Mouse (Mus musculus) monocyte, adult 59 days (primary cell): Measurements from ENCODE around the gene Klkb1. TPM values are rescaled to one million over a fixed set of nuclear protein-coding genes. Genes with fewer than 3 reads are reported as not detected.

ENCODE experiments used
- total RNA-seq, 2 experiments: library from RNA; stranded (reverse); gene quantifications; one replicate each; pipeline ENCODE4 v1.2.4; 2023

The Klkb1 gene
- not detected for total RNA-seq

DNA sequence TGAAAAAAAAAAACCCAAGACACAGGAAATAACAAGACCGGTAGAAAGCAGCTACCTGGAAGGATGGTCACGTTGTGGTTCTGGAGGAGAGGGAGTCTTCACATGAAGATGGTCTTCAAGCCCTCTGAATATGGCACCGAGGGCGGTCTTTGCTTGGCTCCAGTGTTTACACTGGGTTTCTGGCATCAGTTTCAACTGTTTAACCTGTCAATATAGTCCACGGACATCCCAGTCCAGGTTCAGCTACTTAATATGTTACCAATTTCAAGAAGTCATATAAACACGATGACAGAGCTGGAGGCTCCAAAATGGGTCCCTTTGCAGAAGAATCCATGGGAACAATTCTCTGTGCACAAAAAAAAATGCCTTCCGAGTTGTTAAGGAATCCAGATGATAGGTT is at the start of gene Klkb1:
Gene Klkb1 (minus strand): TSS at position 173 of the 400 bp plus-strand sequence.

DNA sequence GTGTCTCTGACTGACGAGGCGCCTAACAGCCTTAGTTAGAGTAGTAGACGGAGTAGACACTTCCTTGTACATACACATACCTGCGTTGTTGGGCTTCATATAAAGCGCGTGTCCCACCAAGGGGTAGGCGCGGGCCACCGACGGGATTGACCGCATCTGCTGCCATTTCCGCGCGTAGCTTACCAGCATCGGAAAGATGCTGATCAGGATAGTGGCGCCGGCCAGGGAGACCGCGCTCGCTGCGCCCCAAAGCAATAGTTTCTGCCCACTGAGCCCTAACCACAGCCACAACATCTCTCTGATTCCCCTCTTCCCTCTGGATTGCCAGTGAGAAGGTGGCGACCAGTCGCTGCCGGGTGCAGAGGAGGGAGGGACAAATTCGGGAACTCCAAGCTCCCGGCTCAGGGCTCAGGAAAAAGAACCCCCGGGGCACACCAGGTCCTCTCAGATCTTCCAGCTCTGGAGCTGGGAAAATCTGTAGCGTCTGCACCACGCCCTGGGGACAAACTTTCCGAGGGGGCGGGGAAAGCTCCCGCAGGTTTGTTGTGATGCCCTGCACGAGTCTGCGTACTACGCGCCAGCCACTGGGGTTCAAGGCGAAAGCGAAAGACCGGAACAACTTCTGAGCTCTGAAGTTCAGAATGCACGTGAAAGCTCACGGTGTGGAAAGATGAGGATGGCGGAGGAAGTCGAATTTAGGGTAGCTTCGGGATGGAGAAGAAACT is 38.2 kb upstream of the Klkb1 start, which contains the start of gene Cyp4v3:
Gene Cyp4v3 (minus strand): TSS at position 532 of the 725 bp plus-strand sequence.

GRCm38 (mm10) chr8:45308366-45308765 is 13.7 kb upstream of the Klkb1 start, which contains the start of gene Gm45753:
Gene Gm45753, minus strand, starts transcription at chr8:45308466.

DNA sequence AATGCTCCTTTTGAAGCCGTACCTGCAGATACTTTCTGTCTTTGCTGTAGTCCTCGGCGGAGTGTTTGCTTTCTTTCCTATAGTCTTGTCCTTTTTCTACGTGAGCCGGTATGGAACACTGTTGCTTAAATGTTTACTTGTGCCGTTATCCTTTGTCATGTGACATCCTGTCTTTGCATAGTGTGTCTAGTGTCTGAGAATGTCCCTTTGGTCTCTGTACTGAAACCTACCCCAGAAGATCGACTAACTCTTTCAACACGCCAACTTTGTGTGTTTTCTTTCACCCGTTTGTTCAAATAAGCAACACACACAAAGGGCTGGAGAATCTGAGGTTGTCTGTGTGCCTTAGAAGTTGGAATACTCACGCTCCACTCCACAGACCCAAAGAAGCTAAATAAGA is 32.7 kb downstream of the Klkb1 start, which contains the start of gene F11:
Gene F11 (minus strand): TSS at position 112 of the 400 bp plus-strand sequence.

Other genes starting within 250 kb of the Klkb1 start
- gene Mtnr1a, start 225.7 kb downstream of the Klkb1 start, total RNA-seq: not detected
- gene F11, start 32.8 kb downstream of the Klkb1 start, total RNA-seq: not detected
- not detected for gene Gm45753, start 13.6 kb upstream of the Klkb1 start, total RNA-seq
- 10 to 100 TPM; 22.3 to 24.4 TPM for gene Cyp4v3, start 38.4 kb upstream of the Klkb1 start, total RNA-seq
- gene Fam149a, start 87.4 kb upstream of the Klkb1 start, total RNA-seq: under 1 TPM; 0.76 to 0.88 TPM
- gene Tlr3, start 116.2 kb upstream of the Klkb1 start, total RNA-seq: 1 to 10 TPM; 4.5 to 5.8 TPM
- under 1 TPM in 1 of 2 experiments, not detected in 1; 0.24 TPM for gene Sorbs2, start 212.9 kb upstream of the Klkb1 start, total RNA-seq